Mouse (Mus musculus): ENCODE results near the gene Arrb1.

- TF ChIP-seq FLI1 (IDR thresholded peaks at IDR 0.05; ENCODE audit: low read length) (no peak), GATA1 (IDR thresholded peaks at IDR 0.05; ENCODE audit: borderline replicate concordance, low read length) (no peak)
These were observed 19.0 kb upstream of the Arrb1 start for GRCm38 (mm10) chr7:99516092-99516813.
